Mouse (Mus musculus) cerebellum, adult 2 months (tissue): ENCODE data around the gene Trim71.

Source experiments
- CTCF ChIP-seq: fragments of 200-500 bp; IDR thresholded peaks from 2 replicates; pipeline ENCODE4 v1.5.1; 2011; ENCODE audit warnings: low read depth, mild to moderate bottlenecking, control low read depth, low read length, moderate library complexity, borderline replicate concordance; ENCODE audit not compliant: insufficient read depth
- POLR2A ChIP-seq: fragments of 200-500 bp; IDR thresholded peaks from 2 replicates; pipeline ENCODE4 v1.6.1; 2011; ENCODE audit warnings: low read length, control low read depth, borderline replicate concordance; ENCODE audit not compliant: insufficient read depth

DNA sequence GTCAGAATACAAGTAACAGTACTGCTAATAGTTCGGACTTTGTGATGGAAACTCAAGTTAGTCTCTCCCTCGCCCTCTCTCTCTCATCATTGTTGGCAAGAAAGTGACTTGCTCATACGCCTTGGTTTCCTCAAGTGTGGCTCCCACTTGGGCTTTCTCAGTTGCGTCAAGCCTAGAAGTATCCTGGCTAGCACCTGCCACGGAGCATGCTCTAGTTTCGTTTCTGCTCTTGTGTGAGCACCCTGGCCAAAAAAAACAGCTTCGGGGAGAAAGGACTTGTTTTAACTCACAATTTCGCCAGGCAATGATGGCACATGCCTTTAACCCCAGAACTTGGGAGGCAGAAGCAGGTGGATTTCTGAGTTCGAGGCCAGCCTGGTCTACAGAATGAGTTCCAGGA is 87.2 kb downstream of the Trim71 start:
- TF ChIP-seq CTCF: no peak
- no peak for TF ChIP-seq POLR2A
